Mouse (Mus musculus): ENCODE data around the gene Rtn4r. TPM values are rescaled to one million over a fixed set of nuclear protein-coding genes. Genes with fewer than 3 reads are reported as not detected.
A peak's percentile ranks its signal among the peaks of the same experiment; 100 is the strongest.

Rtn4r gene
- total and polyA plus RNA-seq, 3 experiments = 0.04 TPM; not detected in 2

GRCm38 (mm10) chr16:18173788-18174187 is 46.3 kb downstream of the Rtn4r start:
- Histone ChIP-seq H3K4me3 (ENCODE audit: control insufficient read depth in 1 of 2, insufficient read depth in 1 of 2, low read depth in 2 of 2, low read length in 2 of 2) (no peak overlapping the region), H3K9me3 (replicated peaks; ENCODE audit: insufficient read depth, low read length) (no peaks in the 10 kb centered on the region), H3K36me3 (ENCODE audit: control insufficient read depth in 1 of 2, insufficient read depth in 2 of 2, low read length in 2 of 2) (no peaks in the 10 kb centered on the region), H3K4me1 (ENCODE audit: control insufficient read depth in 1 of 2, insufficient read depth in 2 of 2, low read length in 2 of 2) (no peaks in the 10 kb centered on the region), H3K27ac (ENCODE audit: control insufficient read depth, low read depth, low read length) (no peak overlapping the region), H3K79me2 (ENCODE audit: control insufficient read depth, insufficient read depth, low read length, poor library complexity) (no peaks in the 10 kb centered on the region), H3K27me3 (ENCODE audit: control insufficient read depth in 1 of 2, insufficient read depth in 2 of 2, low read length in 2 of 2) (peaks cover 0 to 5% of the 10 kb centered on the region in 2 experiments; a peak in 2 of 4 replicates), H3K9ac (ENCODE audit: control insufficient read depth, low read depth, low read length, poor library complexity, severe bottlenecking) (no peak overlapping the region)
- no peak for DNase-seq (ENCODE audit: low read depth, low spot score)
- TF ChIP-seq TAL1 (IDR thresholded peaks at IDR 0.05; ENCODE audit: low read length) = no peak
- TF ChIP-seq HCFC1 (IDR thresholded peaks at IDR 0.05; ENCODE audit: low read depth, low read length) = no peak

DNA sequence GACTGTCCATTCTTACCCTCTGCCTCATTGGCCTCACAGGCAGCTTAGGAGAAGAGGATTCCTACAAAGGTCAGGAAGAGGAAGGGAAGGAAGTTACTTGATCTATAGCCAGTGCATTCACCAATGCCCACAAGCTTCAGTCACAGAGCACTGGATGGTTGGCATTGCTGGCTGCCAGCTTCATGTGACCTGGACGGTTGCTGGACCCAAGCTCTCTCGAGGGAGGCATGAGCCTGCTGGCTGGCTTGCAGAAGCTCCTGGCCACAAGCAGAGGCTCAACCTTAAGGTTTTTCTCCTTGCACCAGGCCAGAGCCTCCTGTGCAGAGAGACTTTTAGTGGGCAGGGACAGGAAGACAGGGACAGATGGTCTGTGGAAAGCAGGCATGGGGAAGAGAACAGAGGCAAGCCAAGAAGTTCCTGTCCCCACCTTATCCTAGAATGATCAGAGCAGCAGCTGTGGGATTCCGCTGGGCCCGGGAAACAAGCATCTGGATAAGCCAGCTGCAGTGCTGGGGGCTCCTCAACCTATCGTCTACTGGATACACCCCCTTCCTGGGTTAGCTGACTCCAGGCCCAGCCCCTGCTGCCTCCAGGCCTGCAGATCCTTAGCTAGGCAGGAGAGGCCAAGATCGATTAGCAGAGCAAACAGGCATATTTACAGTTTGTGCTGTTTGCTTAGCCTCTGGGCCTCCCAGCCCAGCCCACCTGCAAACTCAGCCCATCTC is 48.5 kb downstream of the Rtn4r start:
- no peak overlapping the region for H3K4me3 ChIP-seq (ENCODE audit: control insufficient read depth in 1 of 2, insufficient read depth in 1 of 2, low read depth in 2 of 2, low read length in 2 of 2)
- no peaks in the 10 kb centered on the region for H3K9me3 ChIP-seq (replicated peaks; ENCODE audit: insufficient read depth, low read length)
- H3K27me3 ChIP-seq (ENCODE audit: control insufficient read depth in 1 of 2, insufficient read depth in 2 of 2, low read length in 2 of 2) = peaks cover 0 to 5% of the 10 kb centered on the region in 2 experiments; a peak in 2 of 4 replicates
- H3K36me3 ChIP-seq (ENCODE audit: control insufficient read depth in 1 of 2, insufficient read depth in 2 of 2, low read length in 2 of 2) = no peaks in the 10 kb centered on the region
- no peak overlapping the region for H3K9ac ChIP-seq (ENCODE audit: control insufficient read depth, low read depth, low read length, poor library complexity, severe bottlenecking)
- H3K79me2 ChIP-seq (ENCODE audit: control insufficient read depth, insufficient read depth, low read length, poor library complexity) = no peaks in the 10 kb centered on the region
- no peak for DNase-seq (ENCODE audit: low read depth, low spot score)
- H3K4me1 ChIP-seq (ENCODE audit: control insufficient read depth in 1 of 2, insufficient read depth in 2 of 2, low read length in 2 of 2) = no peaks in the 10 kb centered on the region
- TF ChIP-seq MEF2A (IDR thresholded peaks at IDR 0.05; ENCODE audit: extremely low read depth, insufficient replicate concordance, low read depth, low read length, poor library complexity, severe bottlenecking) (no peak), GABPA (IDR thresholded peaks at IDR 0.05; ENCODE audit: low read depth, low read length) (no peak), RCOR1 (IDR thresholded peaks at IDR 0.05; ENCODE audit: low read depth, low read length) (no peak), HCFC1 (IDR thresholded peaks at IDR 0.05; ENCODE audit: low read depth, low read length) (no peak), POLR2A (IDR thresholded peaks at IDR 0.05; ENCODE audit: control insufficient read depth in 1 of 2, insufficient read depth in 1 of 2, low read depth in 1 of 2, low read length in 2 of 2, poor library complexity in 1 of 2) (no peak), EP300 (IDR thresholded peaks at IDR 0.05; ENCODE audit: low read depth in 1 of 2, low read length in 2 of 2) (no peak), ETS1 (IDR thresholded peaks at IDR 0.05; ENCODE audit: low read depth, low read length) (no peak), MYC (IDR thresholded peaks at IDR 0.05; ENCODE audit: low read depth, low read length) (no peak), TAL1 (IDR thresholded peaks at IDR 0.05; ENCODE audit: low read length) (no peak), KAT2A (conservative IDR thresholded peaks at IDR 0.05; ENCODE audit: low read depth, low read length) (no peak)
- no peak overlapping the region for H3K27ac ChIP-seq (ENCODE audit: control insufficient read depth, low read depth, low read length)

- Histone ChIP-seq H3K4me3 (ENCODE audit: control insufficient read depth in 1 of 2, insufficient read depth in 1 of 2, low read depth in 2 of 2, low read length in 2 of 2) (no peak overlapping the region), H3K9ac (ENCODE audit: control insufficient read depth, low read depth, low read length, poor library complexity, severe bottlenecking) (no peak overlapping the region), H3K4me1 (ENCODE audit: control insufficient read depth in 1 of 2, insufficient read depth in 2 of 2, low read length in 2 of 2) (no peaks in the 10 kb centered on the region), H3K27me3 (ENCODE audit: control insufficient read depth in 1 of 2, insufficient read depth in 2 of 2, low read length in 2 of 2) (peaks cover 0 to 5% of the 10 kb centered on the region in 2 experiments; a peak in 2 of 4 replicates), H3K79me2 (ENCODE audit: control insufficient read depth, insufficient read depth, low read length, poor library complexity) (no peaks in the 10 kb centered on the region), H3K36me3 (ENCODE audit: control insufficient read depth in 1 of 2, insufficient read depth in 2 of 2, low read length in 2 of 2) (no peaks in the 10 kb centered on the region), H3K9me3 (replicated peaks; ENCODE audit: insufficient read depth, low read length) (no peaks in the 10 kb centered on the region), H3K27ac (ENCODE audit: control insufficient read depth, low read depth, low read length) (no peak overlapping the region)
- no peak for DNase-seq (ENCODE audit: low read depth, low spot score)
- peak in 1 of 3 experiments; percentile 34; a peak in 2 of 6 replicates for TF ChIP-seq CTCF (IDR thresholded peaks at IDR 0.05 in 2 of 3, conservative IDR thresholded peaks at IDR 0.05 in 1 of 3; ENCODE audit: control insufficient read depth in 1 of 3, insufficient read depth in 1 of 3, low read depth in 2 of 3, low read length in 3 of 3, poor library complexity in 1 of 3, severe bottlenecking in 1 of 3)
- peak; percentile 47 for TF ChIP-seq SMC3 (IDR thresholded peaks at IDR 0.05; ENCODE audit: low read depth, low read length)
- TF ChIP-seq ZC3H11A (IDR thresholded peaks at IDR 0.05; ENCODE audit: low read depth, low read length) = peak; percentile 7; the same call in 1 of the 2 replicates
- TF ChIP-seq BHLHE40 (IDR thresholded peaks at IDR 0.05; ENCODE audit: borderline replicate concordance, low read depth, low read length) = no peak
- no peak for TF ChIP-seq TBP (IDR thresholded peaks at IDR 0.05; ENCODE audit: low read depth, low read length)
- TF ChIP-seq TCF12 (IDR thresholded peaks at IDR 0.05; ENCODE audit: low read depth, low read length) = no peak
These were observed 49.3 kb downstream of the Rtn4r start for GRCm38 (mm10) chr16:18176758-18177157.
